Mouse (Mus musculus) midbrain, embryonic 14.5 days (tissue): ENCODE measurements around the gene Myh10. TPM values are rescaled to one million over a fixed set of nuclear protein-coding genes. Genes with fewer than 3 reads are reported as not detected.
A peak's percentile ranks its signal among the peaks of the same experiment; 100 is the strongest.

ENCODE experiments used
- ATAC-seq: fragments of 200-750 bp; cut with Nextera tagmentation; 2 replicates; pipeline ENCODE4 v1.8.0; 2017; ENCODE audit warnings: moderate number of reproducible peaks, moderate library complexity; ENCODE audit not compliant: low FRiP score, low TSS enrichment
- DNase-seq: peaks from one replicate; pipeline ENCODE4 v3.0.0-alpha.2; 2015
- H3K27ac ChIP-seq: fragments of 300-500 bp; sonication (generic); replicated peaks from 2 replicates; pipeline ENCODE4 v1.5.1; 2014; ENCODE audit warnings: mild to moderate bottlenecking, low read depth, low read length, moderate library complexity
- H3K27me3 ChIP-seq: fragments of 300-500 bp; sonication (generic); 2 replicates; pipeline ENCODE4 v1.6.1; 2014; ENCODE audit warnings: low read length, control low read depth, mixed read lengths; ENCODE audit not compliant: control insufficient read depth, insufficient read depth
- H3K36me3 ChIP-seq: fragments of 300-500 bp; sonication (generic); 2 replicates; pipeline ENCODE4 v1.6.1; 2014; ENCODE audit warnings: low read length, control low read depth; ENCODE audit not compliant: control insufficient read depth, insufficient read depth
- H3K4me1 ChIP-seq: fragments of 300-500 bp; sonication (generic); 2 replicates; pipeline ENCODE4 v1.6.1; 2014; ENCODE audit warnings: mild to moderate bottlenecking, antibody characterized with exemption, low read length, control low read depth; ENCODE audit not compliant: control insufficient read depth, insufficient read depth
- H3K4me2 ChIP-seq: fragments of 300-500 bp; sonication (generic); 2 replicates; pipeline ENCODE4 v1.6.1; 2014; ENCODE audit warnings: mild to moderate bottlenecking, low read length, moderate library complexity
- H3K4me3 ChIP-seq: fragments of 300-500 bp; sonication (generic); replicated peaks from 2 replicates; pipeline ENCODE4 v1.5.1; 2014; ENCODE audit warnings: low read depth, low read length
- H3K9ac ChIP-seq: fragments of 300-500 bp; sonication (generic); replicated peaks from 2 replicates; pipeline ENCODE4 v1.6.1; 2014; ENCODE audit warnings: mild to moderate bottlenecking, low read length, moderate library complexity
- H3K9me3 ChIP-seq: fragments of 300-500 bp; sonication (generic); 2 replicates; pipeline ENCODE4 v1.6.1; 2016; ENCODE audit warnings: low read length, control low read depth, mixed read lengths; ENCODE audit not compliant: control insufficient read depth
- WGBS: fragments of 180-500 bp; shearing (Covaris S2); extraction: QIAGEN DNeasy Blood & Tissue Kit; methylation state at CpG from one replicate; pipeline ENCODE4 v1.1.7; 2014; 5-methylcytosine and 5-hydroxymethylcytosine counted together
- polyA plus RNA-seq: library from polyadenylated mRNA; unstranded; fragments of >200 nt; fragmentation: Nextera tagmentation; extraction: Ambion mirVana; gene quantifications from 2 replicates; pipeline ENCODE4 v1.2.1, GENCODE M21; 2014

Myh10 gene
- polyA plus RNA-seq, 1 experiment from 2014 or later: 107 TPM

DNA sequence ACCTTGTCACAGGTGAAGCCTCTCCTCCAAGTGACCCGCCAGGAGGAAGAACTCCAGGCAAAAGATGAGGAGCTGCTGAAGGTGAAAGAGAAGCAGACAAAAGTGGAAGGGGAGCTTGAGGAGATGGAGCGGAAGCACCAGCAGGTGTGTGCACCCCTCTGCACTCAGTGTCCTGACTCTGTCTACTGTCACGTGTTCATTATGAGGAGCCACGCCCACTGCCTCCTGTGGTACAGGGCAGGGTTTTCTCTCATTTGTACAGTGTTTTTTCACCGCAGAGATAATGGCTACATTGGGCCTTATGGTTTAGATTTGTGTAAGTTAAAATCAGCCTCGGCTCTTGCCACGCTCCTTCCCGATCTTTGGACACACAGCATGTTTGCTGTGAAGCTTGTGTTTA lies 94.5 kb downstream of the Myh10 start:
- no peaks in the 10 kb centered on the region for H3K9me3 ChIP-seq
- H3K36me3 ChIP-seq: peaks cover 98% of the 10 kb centered on the region
- no peak for DNase-seq
- no peaks in the 10 kb centered on the region for H3K27me3 ChIP-seq
- H3K4me3 ChIP-seq: no peak overlapping the region
- H3K4me2 ChIP-seq: no peak overlapping the region
- no peak for ATAC-seq
- H3K27ac ChIP-seq: no peak overlapping the region
- WGBS: 91% methylated on average over 8 of the region's 8 CpGs
- no peak overlapping the region for H3K9ac ChIP-seq
- no peaks in the 10 kb centered on the region for H3K4me1 ChIP-seq

DNA sequence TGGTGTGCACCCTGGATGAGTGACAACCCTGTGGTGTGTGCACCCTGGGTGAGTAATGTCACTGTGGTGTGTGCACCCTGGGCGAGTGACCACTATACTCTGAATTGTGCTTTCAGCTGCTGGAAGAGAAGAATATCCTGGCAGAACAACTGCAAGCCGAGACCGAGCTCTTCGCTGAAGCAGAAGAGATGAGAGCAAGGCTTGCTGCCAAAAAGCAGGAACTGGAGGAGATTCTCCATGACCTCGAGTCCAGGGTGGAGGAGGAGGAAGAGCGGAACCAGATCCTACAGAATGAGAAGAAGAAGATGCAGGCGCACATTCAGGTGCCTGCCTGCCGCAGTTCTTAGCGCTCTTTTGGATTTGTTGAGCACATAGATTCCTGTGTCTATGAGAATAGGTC lies 95.9 kb downstream of the Myh10 start:
- no peak for ATAC-seq
- peaks cover 98% of the 10 kb centered on the region for H3K36me3 ChIP-seq
- no peaks in the 10 kb centered on the region for H3K27me3 ChIP-seq
- no peak overlapping the region for H3K4me3 ChIP-seq
- H3K4me2 ChIP-seq: no peak overlapping the region
- DNase-seq: no peak
- 94% methylated on average over 9 of the region's 9 CpGs for WGBS
- no peaks in the 10 kb centered on the region for H3K4me1 ChIP-seq
- no peak overlapping the region for H3K9ac ChIP-seq
- no peak overlapping the region for H3K27ac ChIP-seq
- no peaks in the 10 kb centered on the region for H3K9me3 ChIP-seq

DNA sequence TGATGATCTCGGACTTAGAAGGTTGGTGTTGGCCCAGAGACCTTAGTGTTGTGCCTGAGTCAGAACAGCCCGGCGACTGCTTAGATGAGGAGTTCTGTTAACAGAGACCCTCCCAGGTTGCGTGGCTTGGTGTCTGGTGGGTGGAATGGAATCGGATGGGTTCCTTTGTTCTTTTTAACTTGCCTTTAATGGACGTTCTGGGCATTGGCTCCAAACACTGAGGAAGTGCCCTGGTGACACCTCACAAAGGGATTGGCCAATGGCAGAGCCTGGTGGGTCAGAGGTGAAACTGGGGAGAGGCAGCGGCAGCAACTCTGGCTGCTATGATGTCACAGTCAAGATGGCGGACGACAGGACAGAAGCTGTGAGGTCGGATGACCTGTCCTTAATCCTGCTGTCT lies 99.4 kb downstream of the Myh10 start:
- Histone ChIP-seq H3K4me2 (no peak overlapping the region), H3K4me1 (no peaks in the 10 kb centered on the region), H3K9me3 (no peaks in the 10 kb centered on the region), H3K27ac (no peak overlapping the region), H3K9ac (no peak overlapping the region), H3K36me3 (peaks cover 100% of the 10 kb centered on the region), H3K4me3 (no peak overlapping the region), H3K27me3 (no peaks in the 10 kb centered on the region)
- WGBS: 90% methylated on average over 10 of the region's 10 CpGs
- DNase-seq (no peak), ATAC-seq (no peak)

DNA sequence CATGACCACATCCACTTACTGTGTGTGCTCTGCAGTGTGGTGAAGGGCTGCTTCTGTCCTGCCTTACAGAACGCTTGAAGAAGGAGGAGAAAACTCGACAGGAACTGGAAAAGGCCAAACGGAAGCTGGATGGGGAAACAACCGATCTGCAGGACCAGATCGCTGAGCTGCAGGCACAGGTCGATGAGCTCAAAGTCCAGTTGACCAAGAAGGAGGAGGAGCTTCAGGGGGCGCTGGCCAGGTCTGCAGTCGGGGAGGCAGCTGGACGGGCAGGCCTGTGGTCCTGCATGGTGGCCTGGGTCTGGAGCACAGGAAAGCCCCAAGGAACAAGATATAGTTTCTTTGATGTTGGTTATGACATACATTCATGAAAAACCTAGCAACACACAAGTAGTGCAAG lies 100.4 kb downstream of the Myh10 start:
- H3K4me1 ChIP-seq: no peaks in the 10 kb centered on the region
- peaks cover 96% of the 10 kb centered on the region for H3K36me3 ChIP-seq
- no peak overlapping the region for H3K27ac ChIP-seq
- no peak overlapping the region for H3K4me3 ChIP-seq
- DNase-seq (no peak), ATAC-seq (no peak)
- H3K27me3 ChIP-seq: no peaks in the 10 kb centered on the region
- WGBS: 90% methylated on average over 9 of the region's 9 CpGs
- no peak overlapping the region for H3K4me2 ChIP-seq
- H3K9me3 ChIP-seq: no peaks in the 10 kb centered on the region
- no peak overlapping the region for H3K9ac ChIP-seq

DNA sequence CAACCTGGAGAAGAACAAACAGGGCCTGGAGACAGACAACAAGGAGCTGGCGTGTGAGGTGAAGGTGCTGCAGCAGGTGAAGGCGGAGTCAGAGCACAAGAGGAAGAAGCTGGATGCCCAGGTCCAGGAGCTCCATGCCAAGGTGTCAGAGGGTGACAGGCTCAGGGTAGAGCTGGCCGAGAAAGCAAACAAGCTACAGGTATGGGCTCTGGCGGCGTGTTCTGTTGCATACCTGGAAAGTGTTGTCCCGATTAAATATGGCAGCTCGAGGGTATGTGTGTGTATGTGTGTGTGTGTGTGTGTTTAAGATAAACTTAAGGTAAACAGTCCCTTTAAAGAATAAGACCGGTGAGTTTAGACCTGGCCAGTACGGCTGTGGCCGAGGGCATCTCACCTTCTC lies 106.9 kb downstream of the Myh10 start:
- ATAC-seq: no peak

DNA sequence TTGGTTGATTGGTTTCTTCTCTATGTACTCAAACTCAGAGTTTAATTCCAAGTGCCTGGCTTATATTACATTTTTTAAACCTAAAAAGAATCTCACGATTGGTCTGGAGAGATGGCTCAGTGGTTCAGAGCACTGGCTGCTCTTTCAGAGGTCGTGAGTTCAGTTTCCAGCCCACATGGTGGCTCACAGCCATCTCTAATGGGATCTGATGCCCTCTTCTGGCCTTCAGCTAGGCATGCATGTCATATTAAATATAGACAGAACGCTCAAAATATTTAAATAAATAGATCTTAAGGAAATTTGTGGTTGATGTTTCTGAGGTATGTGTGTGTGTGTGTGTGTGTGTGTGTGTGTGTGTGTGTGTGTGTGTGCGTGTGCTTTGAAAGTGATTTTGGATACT lies 113.8 kb downstream of the Myh10 start:
- no peaks in the 10 kb centered on the region for H3K27me3 ChIP-seq
- H3K9me3 ChIP-seq: no peaks in the 10 kb centered on the region
- H3K36me3 ChIP-seq: peaks cover 99% of the 10 kb centered on the region
- 74% methylated on average over 4 of the region's 4 CpGs for WGBS
- H3K27ac ChIP-seq: no peak overlapping the region
- no peak overlapping the region for H3K4me2 ChIP-seq
- no peak overlapping the region for H3K4me3 ChIP-seq
- H3K9ac ChIP-seq: no peak overlapping the region
- H3K4me1 ChIP-seq: no peaks in the 10 kb centered on the region
- peak; percentile 46 for DNase-seq
- ATAC-seq: no peak

More for the DNA sequence above, 106.9 kb downstream of the Myh10 start:
- Histone ChIP-seq H3K4me3 (no peak overlapping the region), H3K36me3 (peaks cover 97% of the 10 kb centered on the region), H3K27me3 (no peaks in the 10 kb centered on the region), H3K4me1 (no peaks in the 10 kb centered on the region), H3K27ac (no peak overlapping the region), H3K4me2 (no peak overlapping the region), H3K9me3 (no peaks in the 10 kb centered on the region), H3K9ac (no peak overlapping the region)
- 97% methylated on average over 10 of the region's 10 CpGs for WGBS
- DNase-seq: no peak

DNA sequence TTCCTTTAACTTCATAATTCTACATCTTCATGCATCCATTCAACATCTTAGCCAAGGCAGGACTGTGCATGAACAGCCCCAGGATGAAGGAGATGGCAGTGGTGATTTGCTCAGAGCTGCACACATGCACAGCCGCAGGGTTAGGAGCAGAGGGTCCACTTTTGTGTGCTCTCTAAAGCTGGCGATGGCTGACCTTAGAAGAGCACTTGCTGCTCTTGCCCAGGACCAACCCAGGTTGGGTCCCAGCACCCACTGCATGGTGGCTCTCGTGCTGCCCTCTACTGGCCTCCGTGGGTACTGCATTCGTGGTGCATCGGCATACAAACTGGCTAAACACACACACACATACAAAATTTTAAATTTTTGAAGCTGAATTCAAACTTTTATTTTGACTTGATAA lies 116.4 kb downstream of the Myh10 start:
- WGBS: 35% methylated on average over 6 of the region's 6 CpGs
- Histone ChIP-seq H3K4me2 (no peak overlapping the region), H3K9me3 (no peaks in the 10 kb centered on the region), H3K9ac (no peak overlapping the region), H3K4me1 (no peaks in the 10 kb centered on the region), H3K4me3 (no peak overlapping the region), H3K27ac (no peak overlapping the region), H3K27me3 (no peaks in the 10 kb centered on the region), H3K36me3 (peaks cover 98% of the 10 kb centered on the region)
- ATAC-seq: no peak
- peak; percentile 83 for DNase-seq

DNA sequence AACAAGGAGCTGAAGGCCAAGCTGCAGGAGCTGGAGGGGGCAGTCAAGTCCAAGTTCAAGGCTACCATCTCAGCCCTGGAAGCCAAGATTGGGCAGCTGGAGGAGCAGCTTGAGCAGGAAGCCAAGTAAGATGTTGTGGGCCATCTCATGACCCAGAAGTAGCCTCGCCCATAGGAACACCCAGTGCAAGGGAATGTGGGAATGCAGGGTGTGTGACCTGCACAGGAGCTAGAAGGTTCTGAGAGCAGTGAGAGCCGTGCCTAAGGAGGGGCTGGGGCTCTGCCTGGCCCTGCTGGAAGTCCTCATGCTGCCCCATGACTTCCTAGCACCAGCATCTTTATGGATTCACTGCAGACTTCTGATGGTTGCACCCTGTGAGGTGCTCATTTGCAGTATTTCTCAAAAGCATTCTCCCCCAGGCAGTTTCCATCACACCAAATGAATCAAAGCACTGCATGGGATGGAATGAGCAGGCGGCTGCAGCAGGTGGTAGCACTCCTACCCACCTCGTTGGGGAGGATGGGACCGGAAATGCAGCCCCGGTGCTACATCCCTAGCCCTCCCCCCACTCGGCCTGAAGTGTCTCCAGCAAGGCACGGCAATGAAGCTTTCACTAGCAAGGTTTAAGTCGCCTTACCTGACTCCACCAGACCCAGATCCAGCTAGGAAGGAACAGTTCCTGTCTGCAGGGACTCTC lies 120.7 kb downstream of the Myh10 start:
- Histone ChIP-seq H3K4me1 (no peaks in the 10 kb centered on the region), H3K9ac (no peak overlapping the region), H3K27me3 (no peaks in the 10 kb centered on the region), H3K27ac (no peak overlapping the region), H3K9me3 (no peaks in the 10 kb centered on the region), H3K4me2 (no peak overlapping the region), H3K36me3 (peaks cover 96% of the 10 kb centered on the region), H3K4me3 (no peak overlapping the region)
- DNase-seq (no peak), ATAC-seq (no peak)
- WGBS: 87% methylated on average over 9 of the region's 9 CpGs

DNA sequence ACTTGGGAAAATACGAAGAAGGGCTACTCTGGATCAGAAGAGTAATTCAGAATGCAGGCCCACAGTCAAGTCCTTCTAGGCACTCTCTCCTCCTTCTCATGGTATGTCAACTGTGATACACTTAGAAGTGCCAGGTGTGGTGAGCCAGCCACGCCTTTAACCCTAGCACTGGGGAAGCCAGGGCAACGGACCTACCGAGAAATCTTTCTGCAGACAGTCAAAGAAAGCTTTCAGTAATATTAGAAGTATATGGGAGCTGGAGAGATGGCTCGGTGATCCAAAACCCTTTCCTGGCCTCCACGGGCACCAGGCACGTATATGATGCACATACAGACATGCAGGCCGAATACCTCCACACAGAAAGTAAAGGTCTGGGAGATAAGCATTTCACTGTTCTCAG lies 127.1 kb downstream of the Myh10 start:
- H3K4me1 ChIP-seq: no peaks in the 10 kb centered on the region
- no peak overlapping the region for H3K4me2 ChIP-seq
- H3K27ac ChIP-seq: no peak overlapping the region
- H3K27me3 ChIP-seq: no peaks in the 10 kb centered on the region
- H3K4me3 ChIP-seq: no peak overlapping the region
- DNase-seq (no peak), ATAC-seq (no peak)
- no peaks in the 10 kb centered on the region for H3K9me3 ChIP-seq
- peaks cover 86% of the 10 kb centered on the region for H3K36me3 ChIP-seq
- no peak overlapping the region for H3K9ac ChIP-seq
- 93% methylated on average over 8 of the region's 8 CpGs for WGBS
